Mouse (Mus musculus) cortical plate, adult 2 months (tissue): ENCODE results near the gene Tlr9.

Experiments used
- CTCF ChIP-seq: fragments of 200-500 bp; IDR thresholded peaks from 2 replicates; pipeline ENCODE4 v1.5.1; 2011; ENCODE audit warnings: mild to moderate bottlenecking, control low read depth, low read length; ENCODE audit not compliant: insufficient read depth; ENCODE audit errors: extremely low read depth
- POLR2A ChIP-seq: fragments of 200-500 bp; IDR thresholded peaks from 2 replicates; pipeline ENCODE4 v1.6.1; 2011; ENCODE audit warnings: mild to moderate bottlenecking, low read length, control low read depth; ENCODE audit not compliant: insufficient read depth; ENCODE audit errors: extremely low read depth

- TF ChIP-seq POLR2A: no peak
- no peak for TF ChIP-seq CTCF
Observed at GRCm38 (mm10) chr9:106215341-106216125, 6.9 kb upstream of the Tlr9 start.
